Mouse (Mus musculus): ENCODE measurements around the gene Mpig6b.

Mpig6b gene

DNA sequence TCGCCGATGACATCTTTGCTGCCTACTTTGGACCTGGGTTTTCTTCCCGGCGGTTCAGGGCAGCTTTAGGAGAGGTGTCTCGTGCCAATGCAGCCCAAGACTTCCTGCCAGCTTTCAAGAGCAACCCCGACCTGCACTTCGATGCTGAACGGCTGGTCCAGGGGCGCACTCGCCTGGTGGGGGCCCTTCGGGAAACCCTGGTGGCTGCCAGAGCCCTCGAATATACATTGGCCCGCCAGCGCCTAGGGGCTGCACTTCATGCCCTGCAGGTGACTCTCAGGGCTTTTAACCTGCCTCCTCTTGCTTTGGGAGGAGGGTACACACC is 48.3 kb downstream of the Mpig6b start:
- DNase-seq (ENCODE audit: low spot score in 2 of 2), result no peak

DNA sequence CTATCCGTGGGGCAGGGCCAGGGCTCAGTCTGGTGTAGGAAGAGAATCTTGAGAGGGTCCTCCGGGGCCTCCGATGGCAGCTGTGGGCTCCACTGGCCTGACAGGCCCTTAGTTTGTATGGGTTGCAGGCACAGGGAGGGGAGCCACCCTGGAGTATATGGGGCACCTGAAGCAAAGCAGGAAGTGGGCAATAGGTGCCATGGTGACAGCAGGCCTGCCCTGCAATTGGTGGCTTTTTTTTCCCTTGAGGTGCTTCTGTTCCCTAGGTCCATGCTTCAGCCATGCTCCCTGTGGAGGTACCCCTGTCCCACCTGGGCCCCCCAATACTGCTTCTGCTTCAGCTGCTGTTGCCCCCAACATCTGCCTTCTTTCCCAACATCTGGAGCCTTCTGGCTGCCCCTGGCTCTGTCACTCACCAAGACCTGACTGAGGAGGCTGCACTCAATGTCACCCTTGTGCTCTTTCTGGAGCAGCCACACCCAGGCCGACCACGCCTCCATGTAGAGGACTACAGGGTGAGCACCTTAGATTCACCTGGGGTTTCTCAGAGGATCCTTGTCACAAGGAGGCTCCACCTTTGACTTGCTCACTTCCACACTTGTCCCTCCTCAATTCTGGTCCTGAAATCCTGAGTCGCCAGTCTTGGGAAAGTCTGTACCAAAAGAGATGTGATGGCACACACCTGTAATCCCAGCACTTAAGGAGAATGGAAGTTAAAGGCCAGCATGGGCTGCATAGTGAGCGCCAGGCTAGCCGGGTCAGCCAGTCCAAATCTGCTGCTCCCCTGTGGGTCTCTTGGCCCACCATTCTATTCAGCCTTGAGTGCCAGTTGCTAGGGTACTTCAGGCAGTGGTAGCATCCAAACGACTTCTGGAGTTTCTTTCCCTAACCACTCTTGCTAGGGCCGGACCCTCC is 48.9 kb downstream of the Mpig6b start:
- peak in 1 of 2 experiments; percentile 29 for DNase-seq (ENCODE audit: low spot score in 2 of 2)

DNA sequence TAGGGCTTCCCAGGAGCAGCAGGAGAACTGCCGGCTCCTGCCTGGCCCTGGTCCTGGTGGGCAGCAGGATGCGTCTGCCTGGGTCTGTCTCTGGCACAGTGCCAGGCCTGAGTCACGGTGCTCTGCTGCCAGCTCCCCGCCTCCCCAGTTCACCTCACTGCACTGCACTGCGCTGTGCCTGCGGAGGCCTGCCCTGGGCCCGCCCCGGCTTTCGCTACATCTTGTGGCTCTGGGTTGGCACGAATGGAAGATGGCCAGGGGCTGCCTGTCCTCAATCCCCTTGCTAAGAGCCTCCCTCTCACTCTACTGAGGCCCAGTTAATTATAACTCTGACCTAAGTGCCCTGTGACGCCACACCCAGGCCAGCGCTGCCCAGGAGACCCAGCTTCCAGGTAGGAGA is 49.6 kb downstream of the Mpig6b start, which contains the start of gene Vwa7:
Vwa7 (plus strand) TSS at position 204 of the 400 bp plus-strand sequence.
- DNase-seq (ENCODE audit: low spot score in 2 of 2), result peak; percentile 49 to 60

DNA sequence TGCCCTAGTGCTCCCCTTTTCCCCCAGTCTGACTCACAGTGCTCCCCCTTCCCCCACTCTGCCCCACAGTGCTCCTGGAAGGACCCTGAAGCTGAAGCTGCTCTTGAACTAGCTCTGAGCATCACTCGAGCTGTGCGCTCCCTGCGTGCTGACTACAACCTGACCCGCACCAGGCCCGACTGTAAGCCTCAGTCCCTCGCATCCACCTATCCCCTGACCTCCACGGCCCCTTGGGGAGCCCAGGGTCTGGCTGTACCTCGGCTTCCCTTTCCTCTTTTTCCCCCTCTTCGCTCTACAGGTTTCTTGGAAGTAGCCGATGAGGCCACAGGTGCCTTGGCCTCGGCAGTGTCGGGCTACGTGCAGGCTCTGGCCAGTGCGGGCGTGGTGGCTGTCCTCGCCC is 50.7 kb downstream of the Mpig6b start:
- DNase-seq (ENCODE audit: low spot score in 2 of 2), result no peak

DNA sequence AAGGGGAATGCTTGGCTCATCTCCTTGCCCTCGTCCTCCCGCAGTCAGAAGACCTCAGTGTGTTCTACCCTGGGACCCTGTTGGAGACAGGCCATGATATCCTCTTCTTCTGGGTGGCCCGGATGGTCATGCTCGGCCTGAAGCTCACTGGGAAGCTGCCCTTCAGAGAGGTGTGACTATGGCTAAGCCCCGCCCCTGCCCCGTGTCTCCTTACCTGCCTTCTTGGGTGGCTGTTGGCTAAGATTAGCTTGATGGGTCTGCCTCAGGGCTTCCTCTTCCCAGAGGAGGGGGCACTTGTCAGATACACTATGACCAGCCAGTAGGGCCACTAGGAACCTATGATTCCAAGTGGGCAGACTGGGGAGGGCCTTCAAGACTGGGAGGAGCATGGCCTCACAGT is 52.8 kb downstream of the Mpig6b start:
- DNase-seq (ENCODE audit: low spot score in 2 of 2), result no peak
